Mouse (Mus musculus): ENCODE data around the gene H2afy2. TPM values are rescaled to one million over a fixed set of nuclear protein-coding genes. Genes with fewer than 3 reads are reported as not detected.
A peak's percentile ranks its signal among the peaks of the same experiment; 100 is the strongest.

The H2afy2 gene
- 237 and 252 TPM in 2 replicates for polyA plus RNA-seq (2015; fragmentation: Nextera tagmentation; extraction: Ambion mirVana)

DNA sequence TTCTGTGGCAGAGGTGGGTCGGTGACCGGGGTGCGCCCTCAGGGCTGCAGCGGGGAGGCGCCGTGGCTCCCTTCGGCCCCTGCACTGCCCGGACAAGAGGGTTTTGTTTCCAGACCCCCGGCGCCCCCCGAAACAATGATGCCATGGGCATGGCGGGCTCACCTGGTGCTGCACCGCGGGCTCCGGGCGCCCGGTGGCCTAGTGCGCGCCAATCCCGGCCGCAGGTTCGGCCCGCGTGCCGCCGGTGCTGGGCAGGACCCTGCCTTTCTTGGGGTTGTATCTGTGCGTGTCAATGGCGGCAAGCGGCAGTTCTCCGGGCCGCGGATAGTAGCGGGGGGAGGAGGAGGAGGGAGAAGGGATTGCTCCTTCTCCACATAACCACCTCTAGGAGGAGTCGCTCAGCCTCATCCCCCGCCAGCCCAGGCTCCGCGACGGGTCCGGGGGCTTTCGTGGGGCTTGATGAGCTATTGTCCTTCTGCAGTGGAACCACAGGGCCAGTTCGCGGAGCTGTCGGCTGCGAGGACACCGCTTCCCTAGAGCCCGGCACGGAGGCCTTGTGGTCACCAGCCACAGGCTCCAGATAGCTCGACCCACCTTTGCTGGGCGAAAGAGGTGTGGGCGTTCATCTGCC lies at the start of gene H2afy2:
TSS of gene H2afy2 (minus strand) at position 527 of the 631 bp plus-strand sequence.
- peak; percentile 93 for ATAC-seq
- Histone ChIP-seq H3K27ac (ENCODE audit: low read depth, low read length) (peak within 1 kb of the TSS; percentile 99), H3K36me3 (ENCODE audit: control insufficient read depth, insufficient read depth, low read length) (no peaks in the 10 kb centered on the region), H3K4me1 (ENCODE audit: control insufficient read depth, insufficient read depth, low read depth, low read length) (peaks cover 18% of the 10 kb centered on the region), H3K9me3 (ENCODE audit: control insufficient read depth, low read length) (no peaks in the 10 kb centered on the region), H3K4me2 (ENCODE audit: low read length) (peak within 1 kb of the TSS; percentile 67), H3K27me3 (replicated peaks; ENCODE audit: control insufficient read depth, insufficient read depth, low read length) (no peaks in the 10 kb centered on the region), H3K4me3 (ENCODE audit: low read length) (peak within 1 kb of the TSS; percentile 90), H3K9ac (ENCODE audit: low read depth, low read length) (peak within 1 kb of the TSS; percentile 99)
- under 1% methylated on average over 48 of the region's 50 CpGs for WGBS

DNA sequence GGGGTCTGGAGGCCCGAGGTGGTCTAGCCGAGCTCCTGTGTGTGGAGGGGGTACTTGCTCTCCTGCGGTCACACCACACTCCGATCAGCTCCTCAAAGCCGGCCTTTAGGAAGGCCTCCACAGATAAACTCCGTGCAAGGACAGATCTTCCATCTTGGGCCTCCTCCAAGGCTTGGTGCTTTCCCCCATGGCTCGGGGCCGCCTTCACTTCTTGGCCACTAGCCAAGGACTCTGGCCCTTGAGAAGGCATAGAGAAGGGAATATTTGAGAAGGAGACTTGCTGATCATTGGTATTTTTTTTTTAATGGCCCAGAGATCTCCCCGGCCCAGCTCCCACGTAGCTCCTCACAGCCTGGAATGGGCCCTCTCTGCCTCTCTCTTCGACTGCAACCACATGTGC lies 48.8 kb upstream of the H2afy2 start:
- Histone ChIP-seq H3K27me3 (replicated peaks; ENCODE audit: control insufficient read depth, insufficient read depth, low read length) (no peaks in the 10 kb centered on the region), H3K9ac (ENCODE audit: low read depth, low read length) (no peak overlapping the region), H3K4me3 (ENCODE audit: low read length) (no peak overlapping the region), H3K36me3 (ENCODE audit: control insufficient read depth, insufficient read depth, low read length) (no peaks in the 10 kb centered on the region), H3K4me2 (ENCODE audit: low read length) (no peak overlapping the region), H3K27ac (ENCODE audit: low read depth, low read length) (no peak overlapping the region), H3K4me1 (ENCODE audit: control insufficient read depth, insufficient read depth, low read depth, low read length) (no peaks in the 10 kb centered on the region), H3K9me3 (ENCODE audit: control insufficient read depth, low read length) (no peaks in the 10 kb centered on the region)
- 83% methylated on average over 11 of the region's 11 CpGs for WGBS
- no peak for ATAC-seq

DNA sequence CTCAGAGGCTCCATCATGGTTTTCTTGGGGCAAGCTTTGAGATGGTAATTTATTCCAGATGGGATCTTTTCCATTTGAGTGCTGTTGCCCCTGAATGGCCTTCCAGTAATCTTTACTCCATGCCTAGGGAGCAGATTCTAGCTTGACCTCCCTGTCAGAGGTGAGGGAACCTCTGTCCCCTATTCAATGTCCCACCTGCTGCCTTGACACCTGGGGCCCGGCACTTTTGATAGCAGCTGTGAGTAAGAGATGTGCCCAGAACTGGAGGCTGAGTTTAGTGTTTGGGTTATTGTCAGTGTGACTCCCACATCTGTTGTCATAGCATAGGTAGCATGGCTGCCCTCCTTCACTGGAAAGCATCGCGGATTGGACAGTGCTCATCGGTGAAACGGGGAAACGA lies 47.8 kb upstream of the H2afy2 start:
- WGBS: 92% methylated on average over 6 of the region's 6 CpGs
- Histone ChIP-seq H3K36me3 (ENCODE audit: control insufficient read depth, insufficient read depth, low read length) (no peaks in the 10 kb centered on the region), H3K9ac (ENCODE audit: low read depth, low read length) (no peak overlapping the region), H3K27me3 (replicated peaks; ENCODE audit: control insufficient read depth, insufficient read depth, low read length) (no peaks in the 10 kb centered on the region), H3K4me2 (ENCODE audit: low read length) (no peak overlapping the region), H3K4me1 (ENCODE audit: control insufficient read depth, insufficient read depth, low read depth, low read length) (no peaks in the 10 kb centered on the region), H3K9me3 (ENCODE audit: control insufficient read depth, low read length) (no peaks in the 10 kb centered on the region), H3K4me3 (ENCODE audit: low read length) (no peak overlapping the region), H3K27ac (ENCODE audit: low read depth, low read length) (no peak overlapping the region)
- no peak for ATAC-seq

DNA sequence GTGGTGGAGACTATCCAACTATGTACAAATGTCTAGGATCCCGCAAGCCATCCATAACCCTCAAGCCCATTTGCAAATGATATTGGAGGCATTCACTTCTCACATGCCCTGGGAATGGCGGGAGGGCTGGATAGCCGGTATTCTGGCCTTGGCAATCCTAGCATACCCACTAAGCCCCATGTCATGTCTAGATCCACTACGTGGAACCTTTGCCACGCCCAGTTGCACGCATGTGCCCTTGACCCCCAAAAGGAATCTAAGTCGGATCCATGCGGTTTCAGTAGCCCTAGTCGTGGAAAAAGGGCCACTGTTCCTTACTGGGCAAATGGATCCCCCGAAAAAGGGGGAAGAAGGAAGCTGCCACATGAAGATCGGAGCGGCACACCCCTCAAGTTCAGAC lies 47.3 kb upstream of the H2afy2 start:
- Histone ChIP-seq H3K4me2 (ENCODE audit: low read length) (no peak overlapping the region), H3K4me1 (ENCODE audit: control insufficient read depth, insufficient read depth, low read depth, low read length) (no peaks in the 10 kb centered on the region), H3K36me3 (ENCODE audit: control insufficient read depth, insufficient read depth, low read length) (no peaks in the 10 kb centered on the region), H3K9ac (ENCODE audit: low read depth, low read length) (no peak overlapping the region), H3K27ac (ENCODE audit: low read depth, low read length) (no peak overlapping the region), H3K4me3 (ENCODE audit: low read length) (no peak overlapping the region), H3K27me3 (replicated peaks; ENCODE audit: control insufficient read depth, insufficient read depth, low read length) (no peaks in the 10 kb centered on the region), H3K9me3 (ENCODE audit: control insufficient read depth, low read length) (no peaks in the 10 kb centered on the region)
- ATAC-seq: no peak
- 81% methylated on average over 12 of the region's 12 CpGs for WGBS

DNA sequence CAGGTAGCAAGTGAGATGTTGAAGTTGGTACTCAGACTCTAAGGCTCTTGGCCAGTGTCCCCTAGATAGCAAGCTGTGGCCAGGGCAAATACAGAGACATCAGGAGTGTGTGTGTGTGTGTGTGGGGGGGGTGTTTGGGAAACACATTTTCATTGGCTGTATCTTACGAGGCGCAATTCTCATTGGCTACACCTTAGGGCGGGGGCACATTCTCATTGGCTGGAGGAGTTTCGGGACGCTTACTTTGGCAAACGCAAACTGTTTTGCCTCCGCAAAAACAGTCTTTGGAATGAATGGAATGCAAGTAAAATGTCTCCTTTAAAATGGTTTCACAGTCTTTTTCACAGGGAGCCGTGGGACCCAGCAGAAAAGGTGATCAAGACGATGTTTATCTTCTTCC lies 46.9 kb upstream of the H2afy2 start:
- H3K36me3 ChIP-seq (ENCODE audit: control insufficient read depth, insufficient read depth, low read length): no peaks in the 10 kb centered on the region
- no peak overlapping the region for H3K4me3 ChIP-seq (ENCODE audit: low read length)
- no peak for ATAC-seq
- no peak overlapping the region for H3K27ac ChIP-seq (ENCODE audit: low read depth, low read length)
- no peaks in the 10 kb centered on the region for H3K4me1 ChIP-seq (ENCODE audit: control insufficient read depth, insufficient read depth, low read depth, low read length)
- H3K9ac ChIP-seq (ENCODE audit: low read depth, low read length): no peak overlapping the region
- H3K9me3 ChIP-seq (ENCODE audit: control insufficient read depth, low read length): no peaks in the 10 kb centered on the region
- H3K4me2 ChIP-seq (ENCODE audit: low read length): no peak overlapping the region
- H3K27me3 ChIP-seq (replicated peaks; ENCODE audit: control insufficient read depth, insufficient read depth, low read length): no peaks in the 10 kb centered on the region
- WGBS: 68% methylated on average over 9 of the region's 9 CpGs

DNA sequence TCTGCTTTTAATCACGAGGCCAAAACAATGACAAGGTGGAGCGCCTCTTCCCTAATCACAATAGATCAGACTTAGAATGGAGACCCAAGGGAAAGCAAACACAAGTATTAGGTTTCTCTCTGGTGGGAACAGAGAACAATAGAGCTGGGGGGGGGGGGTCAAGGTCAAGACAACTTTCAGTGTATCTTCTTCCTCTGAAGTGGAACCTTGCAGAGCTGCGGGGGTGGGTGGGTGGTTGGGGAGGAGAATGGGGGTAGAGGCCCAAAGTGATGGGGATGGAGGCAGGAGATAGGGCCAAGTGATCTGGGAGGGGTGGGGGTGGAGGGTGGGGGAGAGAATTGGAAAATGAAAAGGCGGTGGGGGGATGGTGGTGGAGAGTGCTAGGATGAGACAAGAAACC lies 45.1 kb upstream of the H2afy2 start:
- Histone ChIP-seq H3K36me3 (ENCODE audit: control insufficient read depth, insufficient read depth, low read length) (no peaks in the 10 kb centered on the region), H3K9me3 (ENCODE audit: control insufficient read depth, low read length) (no peaks in the 10 kb centered on the region), H3K27me3 (replicated peaks; ENCODE audit: control insufficient read depth, insufficient read depth, low read length) (no peaks in the 10 kb centered on the region), H3K27ac (ENCODE audit: low read depth, low read length) (no peak overlapping the region), H3K4me2 (ENCODE audit: low read length) (no peak overlapping the region), H3K9ac (ENCODE audit: low read depth, low read length) (no peak overlapping the region), H3K4me3 (ENCODE audit: low read length) (no peak overlapping the region), H3K4me1 (ENCODE audit: control insufficient read depth, insufficient read depth, low read depth, low read length) (no peaks in the 10 kb centered on the region)
- WGBS: 57% methylated on average over 4 of the region's 4 CpGs
- ATAC-seq: no peak

DNA sequence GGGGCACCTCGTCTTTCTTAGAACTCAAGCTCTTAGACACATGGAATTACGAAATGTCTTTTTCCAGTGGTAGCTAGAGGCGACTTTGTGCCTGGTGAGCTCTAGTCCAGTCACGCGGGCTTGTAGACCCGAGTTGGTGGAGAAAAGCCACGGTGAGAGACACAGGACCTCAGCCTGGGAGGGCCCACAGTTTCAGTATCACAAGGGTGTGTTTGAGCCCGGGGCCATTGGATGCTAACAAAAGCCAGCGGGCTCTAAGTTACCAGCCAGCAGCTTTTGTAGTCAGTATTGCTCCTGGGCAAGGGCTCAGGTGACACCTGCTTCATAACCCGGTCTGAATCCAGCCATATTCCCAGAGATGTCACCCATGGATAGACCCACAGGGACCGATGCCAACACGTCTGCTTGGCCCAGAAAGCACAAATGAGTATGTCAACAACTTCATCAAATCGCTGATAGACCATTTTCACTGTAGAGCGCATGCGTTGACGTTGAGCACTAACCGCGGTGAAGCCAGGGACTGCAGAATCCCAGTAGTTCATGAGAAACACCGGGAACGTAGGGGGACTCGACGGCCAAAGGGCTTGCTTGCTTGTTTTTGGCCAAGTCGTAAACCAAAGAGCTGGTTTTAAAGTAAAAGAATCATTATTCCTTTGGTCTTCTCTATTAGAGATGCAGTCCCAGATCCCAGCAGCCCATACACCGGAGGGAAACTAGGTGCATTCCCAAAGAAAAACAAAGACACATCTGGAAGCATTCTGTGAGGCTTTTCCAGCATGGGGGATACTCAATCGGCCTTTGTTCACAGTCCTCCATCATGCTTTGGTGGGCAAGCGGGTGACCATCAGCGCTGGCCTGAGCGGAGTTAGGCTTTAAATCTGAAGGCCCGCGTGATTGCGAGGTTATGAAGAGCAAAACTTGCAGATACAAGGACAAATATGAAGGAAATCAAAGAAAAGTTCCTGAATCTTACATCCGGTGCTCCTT lies 44.3 kb upstream of the H2afy2 start:
- Histone ChIP-seq H3K4me3 (ENCODE audit: low read length) (no peak overlapping the region), H3K27me3 (replicated peaks; ENCODE audit: control insufficient read depth, insufficient read depth, low read length) (no peaks in the 10 kb centered on the region), H3K9me3 (ENCODE audit: control insufficient read depth, low read length) (no peaks in the 10 kb centered on the region), H3K27ac (ENCODE audit: low read depth, low read length) (no peak overlapping the region), H3K4me1 (ENCODE audit: control insufficient read depth, insufficient read depth, low read depth, low read length) (no peaks in the 10 kb centered on the region), H3K4me2 (ENCODE audit: low read length) (no peak overlapping the region), H3K9ac (ENCODE audit: low read depth, low read length) (no peak overlapping the region), H3K36me3 (ENCODE audit: control insufficient read depth, insufficient read depth, low read length) (no peaks in the 10 kb centered on the region)
- ATAC-seq: no peak
- 85% methylated on average over 32 of the region's 32 CpGs for WGBS

DNA sequence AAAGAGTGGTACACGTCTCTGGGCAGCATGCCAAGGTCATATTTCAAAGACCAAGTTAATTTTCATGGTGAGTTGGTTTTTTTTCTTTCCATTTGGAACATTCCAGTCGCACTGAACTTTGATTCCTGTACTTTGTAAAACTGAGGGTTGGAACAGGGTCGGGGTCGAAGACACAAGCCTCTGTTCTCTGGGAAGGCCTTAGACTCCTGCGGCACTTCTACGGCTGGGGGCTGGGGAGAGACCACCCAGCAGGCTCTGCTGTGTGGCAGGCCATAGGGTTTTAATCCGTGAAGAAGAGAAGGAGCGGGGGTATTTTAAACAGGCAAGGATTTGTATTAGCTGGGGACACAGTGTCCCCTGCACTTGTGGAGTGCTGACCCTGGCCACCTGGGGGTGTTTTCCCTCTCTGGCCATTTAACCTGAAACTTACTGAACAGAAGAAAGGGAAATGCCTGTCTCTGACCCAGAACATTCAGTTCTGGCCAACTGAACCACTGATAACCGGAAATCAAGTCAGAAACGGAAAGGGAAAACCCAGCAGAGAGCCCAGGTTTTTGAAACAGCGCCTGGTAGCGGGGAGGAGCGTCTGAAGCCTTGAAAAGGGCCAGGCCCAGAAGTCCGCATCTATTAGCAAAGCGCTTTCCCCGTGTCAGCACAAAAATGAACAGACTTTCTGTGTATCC lies 42.9 kb upstream of the H2afy2 start:
- ATAC-seq: no peak
- Histone ChIP-seq H3K27ac (ENCODE audit: low read depth, low read length) (no peak overlapping the region), H3K4me2 (ENCODE audit: low read length) (no peak overlapping the region), H3K27me3 (replicated peaks; ENCODE audit: control insufficient read depth, insufficient read depth, low read length) (no peaks in the 10 kb centered on the region), H3K36me3 (ENCODE audit: control insufficient read depth, insufficient read depth, low read length) (no peaks in the 10 kb centered on the region), H3K4me1 (ENCODE audit: control insufficient read depth, insufficient read depth, low read depth, low read length) (no peaks in the 10 kb centered on the region), H3K4me3 (ENCODE audit: low read length) (no peak overlapping the region), H3K9me3 (ENCODE audit: control insufficient read depth, low read length) (no peaks in the 10 kb centered on the region), H3K9ac (ENCODE audit: low read depth, low read length) (no peak overlapping the region)
- WGBS: 30% methylated on average over 16 of the region's 16 CpGs

Measured in hindbrain, embryonic 16.5 days (tissue).